Mouse (Mus musculus) kidney, adult 2 months (tissue): ENCODE measurements around the gene Skint5.

Source experiments
- CTCF ChIP-seq: fragments of 200-500 bp; conservative IDR thresholded peaks from 2 replicates; pipeline ENCODE4 v1.5.1; 2011; ENCODE audit warnings: low read depth, mild to moderate bottlenecking, control low read depth, low read length, moderate library complexity, mixed read lengths; ENCODE audit not compliant: insufficient read depth, insufficient read length
- POLR2A ChIP-seq: fragments of 200-500 bp; IDR thresholded peaks from one replicate; pipeline ENCODE4 v1.6.1; 2011; ENCODE audit warnings: low read depth, low read length, control low read depth

- TF ChIP-seq CTCF (no peak), POLR2A (no peak)
Measured at GRCm38 (mm10) chr4:113763684-113764083, 235.6 kb downstream of the Skint5 start.
